Mouse (Mus musculus): ENCODE measurements around the gene Cacna2d2.

DNA sequence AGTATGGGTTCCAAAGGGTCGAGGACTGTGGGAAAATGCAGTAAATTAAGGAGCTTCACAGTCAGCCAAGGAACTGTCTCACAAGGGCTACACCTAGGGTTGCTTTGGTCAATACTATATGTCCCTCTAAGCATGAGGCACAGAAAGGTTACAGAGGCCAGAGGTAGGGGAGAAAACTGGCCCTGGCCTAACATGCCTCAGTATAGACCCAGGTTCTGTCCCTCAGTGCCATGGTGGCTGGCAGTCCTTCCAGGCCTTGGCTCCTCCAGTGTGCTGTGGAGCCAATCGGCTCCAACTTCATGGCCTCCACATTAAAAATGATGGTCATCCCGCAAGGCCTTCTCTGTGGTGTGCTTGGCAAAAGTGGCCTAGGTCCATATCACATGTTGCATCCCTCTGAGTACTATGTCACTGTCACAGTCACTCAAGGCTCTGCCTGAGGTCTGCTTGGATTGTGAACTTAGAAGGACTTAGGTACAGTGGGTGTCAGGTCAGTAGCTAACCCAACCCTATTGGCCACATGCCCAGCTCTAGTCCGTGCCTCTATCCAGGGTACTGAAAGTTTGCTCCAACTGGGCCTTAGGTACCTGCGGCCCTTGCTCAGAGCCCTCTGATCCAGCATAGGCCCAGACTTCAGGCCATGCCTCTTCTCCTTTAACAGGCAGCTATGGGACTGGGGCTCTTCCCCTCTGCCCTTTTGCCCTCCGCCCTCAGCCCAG lies 87.3 kb downstream of the Cacna2d2 start:
- TF ChIP-seq POLR2A (IDR thresholded peaks at IDR 0.05; ENCODE audit: borderline replicate concordance, low read depth, low read length) (no peak), CTCF (IDR thresholded peaks at IDR 0.05; ENCODE audit: low read depth, low read length) (no peak)
